Mouse (Mus musculus) forebrain, embryonic 16.5 days (tissue): ENCODE data around the gene 1600014C10Rik. TPM values are rescaled to one million over a fixed set of nuclear protein-coding genes. Genes with fewer than 3 reads are reported as not detected.

ENCODE experiments used
- ATAC-seq: fragments of 200-750 bp; cut with Nextera tagmentation; 2 replicates; pipeline ENCODE4 v1.8.0; 2017; ENCODE audit warnings: mild to moderate bottlenecking, moderate library complexity
- H3K27ac ChIP-seq: fragments of 300-500 bp; sonication (generic); 2 replicates; pipeline ENCODE4 v1.5.1; 2014; ENCODE audit warnings: low read length, control low read depth
- H3K27me3 ChIP-seq: fragments of 300-500 bp; sonication (generic); replicated peaks from 2 replicates; pipeline ENCODE4 v1.6.1; 2014; ENCODE audit warnings: low read length; ENCODE audit not compliant: control insufficient read depth, insufficient read depth
- H3K36me3 ChIP-seq: fragments of 300-500 bp; sonication (generic); 2 replicates; pipeline ENCODE4 v1.6.1; 2014; ENCODE audit not compliant: control insufficient read depth, insufficient read depth
- H3K4me1 ChIP-seq: fragments of 300-500 bp; sonication (generic); replicated peaks from 2 replicates; pipeline ENCODE4 v1.6.1; 2014; ENCODE audit warnings: low read length; ENCODE audit not compliant: control insufficient read depth, insufficient read depth
- H3K4me2 ChIP-seq: fragments of 300-500 bp; sonication (generic); 2 replicates; pipeline ENCODE4 v1.6.1; 2014; ENCODE audit warnings: mild to moderate bottlenecking, low read length, control low read depth
- H3K4me3 ChIP-seq: fragments of 300-500 bp; sonication (generic); replicated peaks from 2 replicates; pipeline ENCODE4 v1.5.1; 2014; ENCODE audit warnings: mild to moderate bottlenecking, low read length, control low read depth
- H3K9ac ChIP-seq: fragments of 300-500 bp; sonication (generic); replicated peaks from 2 replicates; pipeline ENCODE4 v1.6.1; 2014; ENCODE audit warnings: low read depth, low read length, control low read depth
- H3K9me3 ChIP-seq: fragments of 300-500 bp; sonication (generic); 2 replicates; pipeline ENCODE4 v1.6.1; 2016; ENCODE audit warnings: low read length; ENCODE audit not compliant: control insufficient read depth
- WGBS: fragments of 180-500 bp; shearing (Covaris S2); extraction: QIAGEN DNeasy Blood & Tissue Kit; methylation state at CpG from one replicate; pipeline ENCODE4 v1.1.7; 2014; 5-methylcytosine and 5-hydroxymethylcytosine counted together
- polyA plus RNA-seq: library from polyadenylated mRNA; unstranded; fragments of >200 nt; fragmentation: Nextera tagmentation; extraction: Ambion mirVana; gene quantifications from 2 replicates; pipeline ENCODE4 v1.2.1, GENCODE M21; 2015

Gene 1600014C10Rik
- polyA plus RNA-seq, 1 experiment from 2014 or later = 18.7 TPM

- no peak overlapping the region for H3K27ac ChIP-seq
- no peak overlapping the region for H3K4me3 ChIP-seq
- H3K9ac ChIP-seq = no peak overlapping the region
- H3K36me3 ChIP-seq = no peaks in the 10 kb centered on the region
- H3K9me3 ChIP-seq = no peaks in the 10 kb centered on the region
- no peak overlapping the region for H3K4me2 ChIP-seq
- H3K4me1 ChIP-seq = peaks cover under 1% of the 10 kb centered on the region
- no peak for ATAC-seq
- 85% methylated on average over 15 of the region's 15 CpGs for WGBS
- no peaks in the 10 kb centered on the region for H3K27me3 ChIP-seq
Measured at GRCm38 (mm10) chr7:38189136-38189982, 6.3 kb downstream of the 1600014C10Rik start.

- 89% methylated on average over 8 of the region's 8 CpGs for WGBS
Measured at GRCm38 (mm10) chr7:38190056-38190835, 7.2 kb downstream of the 1600014C10Rik start.

GRCm38 (mm10) chr7:38191146-38191545 lies 8.1 kb downstream of the 1600014C10Rik start:
- ATAC-seq = no peak
- no peaks in the 10 kb centered on the region for H3K9me3 ChIP-seq
- WGBS = 63% methylated on average over 8 of the region's 8 CpGs
- H3K27me3 ChIP-seq = no peaks in the 10 kb centered on the region
- H3K9ac ChIP-seq = no peak overlapping the region
- no peak overlapping the region for H3K4me3 ChIP-seq
- H3K4me1 ChIP-seq = no peaks in the 10 kb centered on the region
- no peak overlapping the region for H3K27ac ChIP-seq
- H3K36me3 ChIP-seq = no peaks in the 10 kb centered on the region
- H3K4me2 ChIP-seq = no peak overlapping the region

More at GRCm38 (mm10) chr7:38190056-38190835, 7.2 kb downstream of the 1600014C10Rik start:
- Histone ChIP-seq H3K9ac (no peak overlapping the region), H3K36me3 (no peaks in the 10 kb centered on the region), H3K27ac (no peak overlapping the region), H3K4me3 (no peak overlapping the region), H3K27me3 (no peaks in the 10 kb centered on the region), H3K4me1 (no peaks in the 10 kb centered on the region), H3K9me3 (no peaks in the 10 kb centered on the region), H3K4me2 (no peak overlapping the region)
- ATAC-seq = no peak

- Histone ChIP-seq H3K4me3 (no peak overlapping the region), H3K9ac (no peak overlapping the region), H3K4me2 (no peak overlapping the region), H3K27me3 (no peaks in the 10 kb centered on the region), H3K4me1 (no peaks in the 10 kb centered on the region), H3K27ac (no peak overlapping the region), H3K36me3 (no peaks in the 10 kb centered on the region), H3K9me3 (no peaks in the 10 kb centered on the region)
- ATAC-seq = no peak
- WGBS = 48% methylated on average over 10 of the region's 10 CpGs
Measured at GRCm38 (mm10) chr7:38191571-38191970, 8.6 kb downstream of the 1600014C10Rik start.

GRCm38 (mm10) chr7:38199907-38200605 lies 17.0 kb downstream of the 1600014C10Rik start:
- ATAC-seq = no peak

GRCm38 (mm10) chr7:38200606-38201289 lies 17.7 kb downstream of the 1600014C10Rik start:
- ATAC-seq = peak; percentile 92
- H3K4me2 ChIP-seq = peak overlapping the region; percentile 44
- peak overlapping the region; percentile 27 for H3K9ac ChIP-seq
- H3K4me3 ChIP-seq = peak overlapping the region; percentile 26
- under 1% methylated on average over 28 of the region's 28 CpGs for WGBS
- no peaks in the 10 kb centered on the region for H3K9me3 ChIP-seq
- peak overlapping the region; percentile 49 for H3K27ac ChIP-seq
- H3K4me1 ChIP-seq = peaks cover 6% of the 10 kb centered on the region; the same call in 1 of the 2 replicates
- H3K36me3 ChIP-seq = no peaks in the 10 kb centered on the region
- no peaks in the 10 kb centered on the region for H3K27me3 ChIP-seq

More at GRCm38 (mm10) chr7:38199907-38200605, 17.0 kb downstream of the 1600014C10Rik start:
- no peak overlapping the region; the same call in 1 of the 2 replicates for H3K4me3 ChIP-seq
- peaks cover 6% of the 10 kb centered on the region; the same call in 1 of the 2 replicates for H3K4me1 ChIP-seq
- H3K36me3 ChIP-seq = no peaks in the 10 kb centered on the region
- WGBS = 63% methylated on average over 8 of the region's 8 CpGs
- H3K27ac ChIP-seq = peak overlapping the region; percentile 49
- peak overlapping the region; percentile 44 for H3K4me2 ChIP-seq
- no peak overlapping the region for H3K9ac ChIP-seq
- H3K9me3 ChIP-seq = no peaks in the 10 kb centered on the region
- no peaks in the 10 kb centered on the region for H3K27me3 ChIP-seq

- no peak overlapping the region for H3K4me3 ChIP-seq
- no peak overlapping the region for H3K27ac ChIP-seq
- H3K27me3 ChIP-seq = no peaks in the 10 kb centered on the region
- peak overlapping the region; percentile 44 for H3K4me2 ChIP-seq
- WGBS = 25% methylated on average over 3 of the region's 3 CpGs
- no peaks in the 10 kb centered on the region for H3K9me3 ChIP-seq
- peak; percentile 31; the same call in 1 of the 2 replicates for ATAC-seq
- no peak overlapping the region for H3K9ac ChIP-seq
- H3K4me1 ChIP-seq = peaks cover 6% of the 10 kb centered on the region; the same call in 1 of the 2 replicates
- H3K36me3 ChIP-seq = no peaks in the 10 kb centered on the region
Measured at GRCm38 (mm10) chr7:38201290-38201658, 18.3 kb downstream of the 1600014C10Rik start.

GRCm38 (mm10) chr7:38204314-38204713 lies 21.3 kb downstream of the 1600014C10Rik start:
- Histone ChIP-seq H3K9me3 (no peaks in the 10 kb centered on the region), H3K4me2 (no peak overlapping the region), H3K27me3 (no peaks in the 10 kb centered on the region), H3K4me1 (peaks cover 6% of the 10 kb centered on the region; the same call in 1 of the 2 replicates), H3K4me3 (no peak overlapping the region), H3K36me3 (no peaks in the 10 kb centered on the region), H3K27ac (no peak overlapping the region), H3K9ac (no peak overlapping the region)
- WGBS = 87% methylated on average over 6 of the region's 6 CpGs
- ATAC-seq = no peak
